Mouse (Mus musculus) embryonic facial prominence, embryonic 15.5 days (tissue): ENCODE measurements at regions not wholly inside any gene's neighbourhood (a gene's known extent, or its start where the extent isn't known, plus 50 kb on each side); places are given as distances from the start of the nearest gene placed in this dataset.

Experiments
- ATAC-seq: fragments of 200-750 bp; cut with Nextera tagmentation; 2 replicates; pipeline ENCODE4 v1.8.0; 2017; ENCODE audit warnings: low read depth, moderate TSS enrichment; ENCODE audit not compliant: insufficient number of reproducible peaks, low FRiP score, low TSS enrichment
- H3K27ac ChIP-seq: fragments of 300-500 bp; sonication (generic); replicated peaks from 2 replicates; pipeline ENCODE4 v1.5.1; 2015; ENCODE audit warnings: mild to moderate bottlenecking, inconsistent platforms
- H3K27me3 ChIP-seq: fragments of 300-500 bp; sonication (generic); 2 replicates; pipeline ENCODE4 v1.6.1; 2015; ENCODE audit warnings: inconsistent platforms
- H3K36me3 ChIP-seq: fragments of 300-500 bp; sonication (generic); 2 replicates; pipeline ENCODE4 v1.6.1; 2015; ENCODE audit warnings: mild to moderate bottlenecking, inconsistent platforms
- H3K4me1 ChIP-seq: fragments of 300-500 bp; sonication (generic); 2 replicates; pipeline ENCODE4 v1.6.1; 2015; ENCODE audit warnings: inconsistent platforms
- H3K4me2 ChIP-seq: fragments of 300-500 bp; sonication (generic); replicated peaks from 2 replicates; pipeline ENCODE4 v1.6.1; 2015; ENCODE audit warnings: mild to moderate bottlenecking, inconsistent platforms
- H3K4me3 ChIP-seq: fragments of 300-500 bp; sonication (generic); replicated peaks from 2 replicates; pipeline ENCODE4 v1.5.1; 2015; ENCODE audit warnings: mild to moderate bottlenecking, inconsistent platforms
- H3K9ac ChIP-seq: fragments of 300-500 bp; sonication (generic); 2 replicates; pipeline ENCODE4 v1.6.1; 2015; ENCODE audit warnings: inconsistent platforms
- H3K9me3 ChIP-seq: fragments of 300-500 bp; sonication (generic); replicated peaks from 2 replicates; pipeline ENCODE4 v1.6.1; 2016; ENCODE audit warnings: inconsistent platforms
- WGBS: fragments of 180-500 bp; shearing (Covaris S2); methylation state at CpG from one replicate; pipeline ENCODE4 v1.1.7; 2015; 5-methylcytosine and 5-hydroxymethylcytosine counted together

DNA sequence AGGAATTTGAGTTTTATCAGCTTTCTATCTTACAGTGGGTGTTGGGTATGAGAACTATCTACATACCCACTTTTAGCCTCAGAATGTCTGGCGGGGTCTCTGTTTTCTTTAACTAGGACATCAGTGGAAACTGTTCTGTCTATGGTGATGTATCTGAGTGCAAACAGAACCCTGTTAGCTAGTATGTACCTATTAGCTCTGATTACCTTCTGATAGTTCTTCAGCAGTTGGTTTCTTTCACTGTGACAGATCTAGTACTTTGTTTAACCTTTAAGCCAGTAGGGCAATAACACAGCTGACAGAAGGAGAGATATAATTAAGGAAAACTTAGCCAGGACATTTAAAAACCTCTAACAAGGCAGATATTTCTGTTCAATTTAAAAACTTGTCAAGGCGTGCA, 584.7 kb upstream of the Nr2f1 start:
- Histone ChIP-seq H3K4me3 (no peak overlapping the region), H3K27ac (no peak overlapping the region), H3K36me3 (no peaks in the 10 kb centered on the region), H3K4me1 (no peaks in the 10 kb centered on the region), H3K9me3 (no peaks in the 10 kb centered on the region), H3K4me2 (no peak overlapping the region), H3K9ac (no peak overlapping the region), H3K27me3 (no peaks in the 10 kb centered on the region)
- ATAC-seq, result no peak
- 51% methylated on average over 2 of the region's 2 CpGs for WGBS

DNA sequence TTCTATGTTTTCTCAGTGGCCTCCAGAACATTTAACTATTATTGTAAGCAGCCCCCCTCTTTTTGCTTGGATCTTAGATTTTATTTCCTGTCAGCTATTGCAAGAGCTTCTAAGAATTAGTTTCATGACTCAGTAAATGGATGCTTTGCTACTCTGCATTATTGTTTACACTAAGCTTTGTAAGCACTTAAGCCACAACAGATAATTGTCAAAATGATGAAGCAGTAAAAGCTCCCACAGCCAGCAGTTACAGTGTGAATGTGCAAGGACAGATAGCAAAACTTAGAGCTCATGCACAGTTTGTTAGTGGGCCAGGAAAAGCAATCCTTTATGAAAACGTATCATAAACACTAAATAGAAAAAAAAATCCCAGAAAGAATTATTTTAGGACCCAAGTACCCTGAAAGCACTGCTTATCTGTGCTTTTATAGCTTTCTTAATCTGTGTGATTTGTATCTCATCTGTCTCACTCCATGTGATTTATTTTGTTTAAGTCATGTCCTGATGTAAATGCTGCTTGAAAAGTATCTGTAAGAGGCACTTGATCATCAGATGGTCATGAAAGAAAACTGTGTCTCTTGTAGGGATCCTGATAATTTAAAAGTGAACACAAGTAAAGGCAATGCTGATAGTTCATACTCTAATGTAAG, 584.2 kb upstream of the Nr2f1 start:
- Histone ChIP-seq H3K4me2 (no peak overlapping the region), H3K9me3 (no peaks in the 10 kb centered on the region), H3K36me3 (no peaks in the 10 kb centered on the region), H3K4me1 (no peaks in the 10 kb centered on the region), H3K27ac (no peak overlapping the region), H3K9ac (no peak overlapping the region), H3K4me3 (no peak overlapping the region), H3K27me3 (no peaks in the 10 kb centered on the region)
- no peak for ATAC-seq
- 46% methylated on average over 1 of the region's 1 CpGs for WGBS
